Mouse (Mus musculus) left cerebral cortex, postnatal 36 days (tissue): Measurements from ENCODE around the gene Clcnka. TPM values are rescaled to one million over a fixed set of nuclear protein-coding genes. Genes with fewer than 3 reads are reported as not detected.

ENCODE experiments used
- DNase-seq, 2 experiments: peaks; one replicate each; pipeline ENCODE4 v3.0.0; 2021 to 2022; ENCODE audit warnings: low spot score in 2 of 2, mixed read lengths in 1 of 2
- intact Hi-C: fragments of 180-260 bp; cut with DNase I; formaldehyde crosslinking; loops from one replicate; pipeline ENCODE4 v1.15.1; 2025
- microRNA-seq: library from miRNA; unstranded; fragments of <30 nt; microRNA quantifications from one replicate; pipeline ENCODE4 v1.2.0, GENCODE M21; 2022
- total RNA-seq, 2 experiments: library from RNA; stranded (reverse); gene quantifications; 2 replicates each; pipeline ENCODE4 v1.2.3; 2021

Gene Clcnka
- total RNA-seq, 2 experiments from 2014 or later, result not detected

GRCm38 (mm10) chr4:141343515-141343914 is 55.0 kb downstream of the Clcnka start:
- DNase-seq, result no peak
- intact Hi-C loops, result no loop called here

GRCm38 (mm10) chr4:141341477-141341876 is 57.0 kb downstream of the Clcnka start:
- intact Hi-C loops, result no loop called here
- no peak for DNase-seq

- intact Hi-C loops, result no loop called here
- DNase-seq, result no peak
Observed at GRCm38 (mm10) chr4:141338853-141339252, 59.7 kb downstream of the Clcnka start.

- DNase-seq, result no peak
- intact Hi-C loops, result no loop called here
Observed at GRCm38 (mm10) chr4:141337986-141338385, 60.5 kb downstream of the Clcnka start.

GRCm38 (mm10) chr4:141336196-141336595 is 62.3 kb downstream of the Clcnka start:
- no peak for DNase-seq
- intact Hi-C loops, result no loop called here

- DNase-seq, result no peak
- intact Hi-C loops, result no loop called here
Observed at GRCm38 (mm10) chr4:141335263-141335796, 63.2 kb downstream of the Clcnka start.

GRCm38 (mm10) chr4:141334695-141335094 is 63.8 kb downstream of the Clcnka start:
- DNase-seq, result no peak

More at GRCm38 (mm10) chr4:141334695-141335094, 63.8 kb downstream of the Clcnka start:
- intact Hi-C loops, result no loop called here

Small RNA genes lying within 50 kb of the gene (microRNA-seq; reads per million reads assigned to microRNA genes)
- gene Gm25690, result not detected

Other genes starting within 250 kb of the Clcnka start
- gene Rsg1, start 184.8 kb downstream of the Clcnka start, total RNA-seq, result 1 to 10 TPM; 3.2 to 3.3 TPM
- gene Arhgef19, start 159.2 kb downstream of the Clcnka start, total RNA-seq, result 10 to 100 TPM; 14.6 to 15.3 TPM
- gene Epha2, start 97.5 kb downstream of the Clcnka start, total RNA-seq, result 1 to 10 TPM; 1.4 to 1.5 TPM
- 1 to 10 TPM; 3.1 TPM for gene Fam131c, start 30.5 kb downstream of the Clcnka start, total RNA-seq
- under 1 TPM in 1 of 2 experiments, not detected in 1; 0.84 TPM for gene Clcnkb, start 17.3 kb upstream of the Clcnka start, total RNA-seq
- under 1 TPM; 0.18 to 0.47 TPM for gene Hspb7, start 22.1 kb upstream of the Clcnka start, total RNA-seq
- gene Srarp, start 37.4 kb upstream of the Clcnka start, total RNA-seq, result 1 to 10 TPM; 4.2 to 5.2 TPM
- 10 to 100 TPM; 41.1 to 42.4 TPM for gene Zbtb17, start 45.9 kb upstream of the Clcnka start, total RNA-seq
- 10 to 100 TPM; 50.8 to 72.8 TPM for gene Spen, start 139.9 kb upstream of the Clcnka start, total RNA-seq
- 1 to 10 TPM in 1 of 2 experiments, under 1 TPM in 1; 0.68 to 1.2 TPM for gene Fblim1, start 207.4 kb upstream of the Clcnka start, total RNA-seq
- 1 to 10 TPM in 1 of 2 experiments, under 1 TPM in 1; 0.35 to 1.3 TPM for gene Tmem82, start 219.9 kb upstream of the Clcnka start, total RNA-seq
- gene Slc25a34, start 225.1 kb upstream of the Clcnka start, total RNA-seq, result 1 to 10 TPM; 3.0 to 4.3 TPM